Mouse (Mus musculus) MEL (cell line): ENCODE results near the gene Zfp811. TPM values are rescaled to one million over a fixed set of nuclear protein-coding genes. Genes with fewer than 3 reads are reported as not detected.

ENCODE experiments used
- DNase-seq: peaks from one replicate; pipeline ENCODE4 v3.0.0; 2011; ENCODE audit warnings: low read depth, low spot score
- H3K27ac ChIP-seq: 2 replicates; pipeline ENCODE4 v1.5.1; 2012; ENCODE audit warnings: low read depth, mild to moderate bottlenecking, control low read depth, low read length, moderate library complexity; ENCODE audit not compliant: control insufficient read depth
- H3K27me3 ChIP-seq, 2 experiments: fragments of 150-350 bp in 1 of 2; sonication (generic) in 1 of 2; 2 replicates each; pipeline ENCODE4 v1.6.1; 2012; ENCODE audit warnings: low read length in 2 of 2, mild to moderate bottlenecking in 2 of 2, improper control_type of control experiment in 1 of 2, moderate library complexity in 1 of 2; ENCODE audit not compliant: insufficient read depth in 2 of 2, control insufficient read depth in 1 of 2
- H3K36me3 ChIP-seq, 2 experiments: 2 replicates each; pipeline ENCODE4 v1.6.1; 2012 to 2014; ENCODE audit warnings: low read length in 2 of 2, improper control_type of control experiment in 1 of 2, inconsistent platforms in 1 of 2, mild to moderate bottlenecking in 1 of 2; ENCODE audit not compliant: insufficient read depth in 2 of 2, control insufficient read depth in 1 of 2
- H3K4me1 ChIP-seq, 2 experiments: fragments of 150-350 bp in 1 of 2; sonication (generic) in 1 of 2; 2 replicates each; pipeline ENCODE4 v1.6.1; 2012; ENCODE audit warnings: low read length in 2 of 2, improper control_type of control experiment in 1 of 2, mild to moderate bottlenecking in 1 of 2; ENCODE audit not compliant: insufficient read depth in 2 of 2, control insufficient read depth in 1 of 2
- H3K4me3 ChIP-seq, 2 experiments: fragments of 150-350 bp in 1 of 2; sonication (generic) in 1 of 2; 2 replicates each; pipeline ENCODE4 v1.5.1; 2012; ENCODE audit warnings: low read depth in 2 of 2, low read length in 2 of 2, mild to moderate bottlenecking in 2 of 2, moderate library complexity in 2 of 2, control low read depth in 1 of 2, improper control_type of control experiment in 1 of 2; ENCODE audit not compliant: control insufficient read depth in 1 of 2, insufficient read depth in 1 of 2
- H3K79me2 ChIP-seq: 2 replicates; pipeline ENCODE4 v1.6.1; 2012; ENCODE audit warnings: mild to moderate bottlenecking, low read length, moderate library complexity; ENCODE audit not compliant: control insufficient read depth, poor library complexity, insufficient read depth
- H3K9ac ChIP-seq: 2 replicates; pipeline ENCODE4 v1.6.1; 2012; ENCODE audit warnings: low read depth, mild to moderate bottlenecking, control low read depth, low read length, moderate library complexity; ENCODE audit not compliant: control insufficient read depth, poor library complexity, severe bottlenecking
- H3K9me3 ChIP-seq: fragments of 150-350 bp; sonication (generic); replicated peaks from 2 replicates; pipeline ENCODE4 v1.6.1; 2012; ENCODE audit warnings: mild to moderate bottlenecking, low read length, improper control_type of control experiment, moderate library complexity; ENCODE audit not compliant: insufficient read depth
- BHLHE40 ChIP-seq: IDR thresholded peaks from 2 replicates; pipeline ENCODE4 v1.6.1; 2012; ENCODE audit warnings: low read depth, mild to moderate bottlenecking, inconsistent platforms, low read length, improper control_type of control experiment, borderline replicate concordance
- CHD2 ChIP-seq: IDR thresholded peaks from 2 replicates; pipeline ENCODE4 v1.6.1; 2011; ENCODE audit warnings: low read length, improper control_type of control experiment
- E2F4 ChIP-seq: IDR thresholded peaks from 2 replicates; pipeline ENCODE4 v1.6.1; 2011; ENCODE audit warnings: low read depth, low read length, improper control_type of control experiment, borderline replicate concordance
- ELF1 ChIP-seq: IDR thresholded peaks from 2 replicates; pipeline ENCODE4 v1.6.1; 2014; ENCODE audit warnings: low read depth, mild to moderate bottlenecking, inconsistent platforms, low read length, improper control_type of control experiment, moderate library complexity
- MAFK ChIP-seq: IDR thresholded peaks from 2 replicates; pipeline ENCODE4 v1.6.1; 2011; ENCODE audit warnings: low read depth, mild to moderate bottlenecking, low read length, improper control_type of control experiment, borderline replicate concordance
- MAZ ChIP-seq: IDR thresholded peaks from 2 replicates; pipeline ENCODE4 v1.6.1; 2012; ENCODE audit warnings: low read depth, mild to moderate bottlenecking, inconsistent platforms, low read length, improper control_type of control experiment
- MEF2A ChIP-seq: IDR thresholded peaks from 2 replicates; pipeline ENCODE4 v1.6.1; 2014; ENCODE audit warnings: low read depth, mild to moderate bottlenecking, inconsistent platforms, low read length, improper control_type of control experiment; ENCODE audit not compliant: poor library complexity, insufficient replicate concordance, severe bottlenecking; ENCODE audit errors: extremely low read depth
- MXI1 ChIP-seq: IDR thresholded peaks from 2 replicates; pipeline ENCODE4 v1.6.1; 2011; ENCODE audit warnings: mild to moderate bottlenecking, low read depth, low read length, improper control_type of control experiment
- MYB ChIP-seq: IDR thresholded peaks from 2 replicates; pipeline ENCODE4 v1.6.1; 2011; ENCODE audit warnings: mild to moderate bottlenecking, low read depth, low read length, improper control_type of control experiment
- POLR2A ChIP-seq, 2 experiments: IDR thresholded peaks; 2 replicates each; pipeline ENCODE4 v1.6.1; 2011 to 2012; ENCODE audit warnings: low read length in 2 of 2, mild to moderate bottlenecking in 2 of 2, control low read depth in 1 of 2, improper control_type of control experiment in 1 of 2, low read depth in 1 of 2, moderate library complexity in 1 of 2; ENCODE audit not compliant: control insufficient read depth in 1 of 2, insufficient read depth in 1 of 2, poor library complexity in 1 of 2
- RCOR1 ChIP-seq: IDR thresholded peaks from 2 replicates; pipeline ENCODE4 v1.6.1; 2012; ENCODE audit warnings: low read depth, mild to moderate bottlenecking, inconsistent platforms, low read length, improper control_type of control experiment
- SIN3A ChIP-seq: IDR thresholded peaks from 2 replicates; pipeline ENCODE4 v1.6.1; 2012; ENCODE audit warnings: low read length, improper control_type of control experiment, inconsistent platforms
- TCF12 ChIP-seq: IDR thresholded peaks from 2 replicates; pipeline ENCODE4 v1.6.1; 2014; ENCODE audit warnings: low read depth, mild to moderate bottlenecking, inconsistent platforms, low read length, improper control_type of control experiment, moderate library complexity
- UBTF ChIP-seq: IDR thresholded peaks from 2 replicates; pipeline ENCODE4 v1.6.1; 2012; ENCODE audit warnings: low read depth, mild to moderate bottlenecking, inconsistent platforms, low read length, improper control_type of control experiment, moderate library complexity, borderline replicate concordance; ENCODE audit not compliant: insufficient read depth
- ZC3H11A ChIP-seq: IDR thresholded peaks from 2 replicates; pipeline ENCODE4 v1.6.1; 2012; ENCODE audit warnings: low read depth, mild to moderate bottlenecking, inconsistent platforms, low read length, improper control_type of control experiment
- polyA plus RNA-seq, 2 experiments: library from polyadenylated mRNA; stranded (reverse) in 1 of 2; unstranded in 1 of 2; fragments of >175 nt in 1 of 2; fragments of >200 nt in 1 of 2; gene quantifications; 2 replicates each; pipeline versions ENCODE4 v1.2.1 to v1.2.4; 2012; ENCODE audit warnings: low replicate concordance in 2 of 2, low read depth in 1 of 2; ENCODE audit not compliant: insufficient read length in 2 of 2, insufficient read depth in 1 of 2, missing spikeins in 1 of 2
- total RNA-seq: library from RNA; depleted of rRNA; stranded (reverse); fragments of 300-350 nt; gene quantifications from 2 replicates; pipeline ENCODE4 v1.2.3, GENCODE M21; 2012

Gene Zfp811
- total and polyA plus RNA-seq, 3 experiments, result not detected

DNA sequence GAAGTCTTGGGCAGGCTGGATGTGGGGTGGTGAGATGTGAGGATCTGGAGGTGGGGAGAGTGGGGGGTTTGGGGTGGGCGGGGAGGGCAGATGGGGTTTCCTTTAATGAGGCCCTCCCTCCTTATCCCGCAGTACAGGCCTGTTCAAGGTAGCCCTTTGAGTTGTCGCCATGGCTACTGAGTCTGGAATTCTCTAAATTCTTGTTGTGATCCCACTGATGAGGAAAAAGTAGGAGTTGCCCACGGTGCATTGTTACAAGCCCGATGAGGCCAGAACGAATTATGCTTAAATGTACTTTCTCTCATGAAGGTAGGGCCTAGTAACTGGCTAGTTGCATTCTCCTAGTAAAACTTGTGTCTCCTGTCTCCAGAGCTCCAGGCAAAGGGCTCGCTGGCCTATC, 41.9 kb upstream of the Zfp811 start:
- Histone ChIP-seq H3K9me3 (no peaks in the 10 kb centered on the region), H3K79me2 (no peaks in the 10 kb centered on the region), H3K4me3 (no peak overlapping the region), H3K27me3 (peaks cover 0 to 3% of the 10 kb centered on the region in 2 experiments; a peak in 3 of 4 replicates), H3K27ac (no peak overlapping the region), H3K4me1 (no peaks in the 10 kb centered on the region), H3K36me3 (no peaks in the 10 kb centered on the region), H3K9ac (no peak overlapping the region)
- no peak for DNase-seq
- no peak for TF ChIP-seq MAFK
- TF ChIP-seq, all 39 proteins: peak for 0

DNA sequence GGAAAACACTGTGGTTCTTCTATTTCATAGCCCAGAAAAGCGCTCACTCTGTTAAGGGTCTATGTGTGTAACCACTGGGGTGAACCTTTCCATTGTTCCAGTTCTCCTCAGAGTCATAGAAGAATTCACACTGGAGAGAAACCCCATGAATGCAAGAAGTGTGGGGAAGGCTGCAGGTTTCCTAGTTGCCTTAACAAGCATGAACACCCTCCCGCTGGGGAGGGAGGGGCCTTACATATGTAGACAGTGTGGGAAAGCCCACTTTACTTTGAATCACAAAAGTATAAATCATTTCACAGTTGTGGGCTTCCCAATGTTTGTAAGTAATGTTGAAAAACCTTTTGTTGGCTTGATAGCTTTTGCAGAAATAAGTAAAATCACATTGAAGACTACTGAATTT, 31.7 kb upstream of the Zfp811 start:
- TF ChIP-seq ELF1 (no peak), CHD2 (no peak), SIN3A (no peak), MXI1 (no peak), E2F4 (no peak), BHLHE40 (no peak), TCF12 (no peak), POLR2A (IDR thresholded peaks at IDR 0.05; ENCODE audit: control insufficient read depth in 1 of 2, insufficient read depth in 1 of 2, low read depth in 1 of 2, low read length in 2 of 2, poor library complexity in 1 of 2) (no peak), MAZ (no peak), ZC3H11A (no peak), UBTF (no peak), RCOR1 (no peak), MYB (no peak), MEF2A (no peak)
- no peaks in the 10 kb centered on the region for H3K4me1 ChIP-seq
- H3K79me2 ChIP-seq, result no peaks in the 10 kb centered on the region
- H3K27me3 ChIP-seq, result no peaks in the 10 kb centered on the region; a peak in 1 of 4 replicates
- no peak overlapping the region for H3K27ac ChIP-seq
- no peak for DNase-seq
- H3K4me3 ChIP-seq, result no peak overlapping the region
- no peaks in the 10 kb centered on the region for H3K36me3 ChIP-seq
- no peak overlapping the region for H3K9ac ChIP-seq
- no peaks in the 10 kb centered on the region for H3K9me3 ChIP-seq
